In the genomic region with DNA sequence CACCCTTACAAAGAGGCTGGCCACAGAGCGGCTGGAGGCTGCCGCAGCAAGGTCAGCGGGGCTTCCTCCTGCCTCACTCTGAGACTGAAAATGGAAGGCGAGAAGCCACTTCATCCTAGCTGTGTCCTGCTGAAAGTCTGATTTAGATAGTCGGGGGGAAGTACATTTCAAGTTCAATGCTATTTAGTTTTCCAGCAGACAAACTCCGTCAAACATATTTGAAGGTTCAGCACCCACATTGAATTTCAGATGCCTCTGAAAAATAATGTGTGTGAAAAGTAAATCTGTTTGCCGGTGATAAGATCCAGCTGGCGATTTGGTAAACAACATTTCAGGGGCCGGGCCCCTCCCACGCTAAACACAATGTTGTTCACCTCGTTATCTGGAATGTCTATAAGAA, we compare ENCODE assay signal across 18 mouse cellular contexts. TPM values are rescaled to one million over a fixed set of nuclear protein-coding genes. Genes with fewer than 3 reads are reported as not detected.
DNase-seq lines count a peak whose midpoint lies in the region; ATAC-seq and TF ChIP-seq lines count a peak whose summit lies in the region.
"Had no signal": no experiment of that assay in that cellular context is flagged by ENCODE, and none has a peak within 500 bp of the region (broad histone marks: within the 10 kb centered on the region; RNA-seq: fewer than 3 reads in every experiment).

No protein-coding gene starts in this region.

- no peaks in the 10 kb centered on the region for H3K27me3 ChIP-seq in forebrain, embryonic 14.5 days (replicated peaks; ENCODE audit: control insufficient read depth, insufficient read depth, low read length)
- H3K27me3 ChIP-seq in forebrain, embryonic 10.5 days (ENCODE audit: poor library complexity, severe bottlenecking), result no peaks in the 10 kb centered on the region
- no peaks in the 10 kb centered on the region for H3K27me3 ChIP-seq in kidney, embryonic 14.5 days (ENCODE audit: control insufficient read depth, insufficient read depth, low read length)
- H3K27me3 ChIP-seq in midbrain, embryonic 16.5 days (ENCODE audit: control insufficient read depth, insufficient read depth, low read depth, low read length), result no peaks in the 10 kb centered on the region
- H3K27me3 ChIP-seq in midbrain, embryonic 10.5 days (ENCODE audit: low read depth, poor library complexity, severe bottlenecking), result no peaks in the 10 kb centered on the region
- no peaks in the 10 kb centered on the region for H3K27me3 ChIP-seq in lung, postnatal 0 days (replicated peaks; ENCODE audit: insufficient read depth, low read length)
- H3K27me3 ChIP-seq: liver, embryonic 13.5 days; stomach, embryonic 15.5 days had no signal

- peak; percentile 64 for TF ChIP-seq EP300 in lung, postnatal 0 days (IDR thresholded peaks at IDR 0.05)

- no peak overlapping the region for H3K9ac ChIP-seq in forebrain, embryonic 14.5 days (ENCODE audit: low read length)
- H3K9ac ChIP-seq in kidney, embryonic 14.5 days (ENCODE audit: low read depth, low read length), result no peak overlapping the region
- no peak overlapping the region for H3K9ac ChIP-seq in midbrain, embryonic 16.5 days (ENCODE audit: low read depth, low read length)
- H3K9ac ChIP-seq in lung, postnatal 0 days (replicated peaks; ENCODE audit: low read depth), result no peak overlapping the region
- H3K9ac ChIP-seq: liver, embryonic 13.5 days; stomach, embryonic 15.5 days had no signal

- no peaks in the 10 kb centered on the region for H3K36me3 ChIP-seq in forebrain, embryonic 14.5 days (ENCODE audit: control insufficient read depth, insufficient read depth, low read length)
- no peaks in the 10 kb centered on the region for H3K36me3 ChIP-seq in forebrain, embryonic 10.5 days (replicated peaks)
- H3K36me3 ChIP-seq in kidney, embryonic 14.5 days (ENCODE audit: control insufficient read depth, insufficient read depth, low read length), result no peaks in the 10 kb centered on the region
- no peaks in the 10 kb centered on the region for H3K36me3 ChIP-seq in midbrain, embryonic 16.5 days (ENCODE audit: control insufficient read depth, insufficient read depth, low read length)
- no peaks in the 10 kb centered on the region for H3K36me3 ChIP-seq in midbrain, embryonic 10.5 days
- no peaks in the 10 kb centered on the region for H3K36me3 ChIP-seq in lung, postnatal 0 days (ENCODE audit: insufficient read depth, low read length)
- H3K36me3 ChIP-seq: G1E; heart, embryonic 10.5 days; liver, embryonic 13.5 days; stomach, embryonic 15.5 days had no signal

- no peak for TF ChIP-seq CTCF in lung, postnatal 0 days (IDR thresholded peaks at IDR 0.05)

- DNase-seq in forebrain, embryonic 14.5 days (ENCODE audit: low spot score), result peak; percentile 10
- no peak for DNase-seq in forebrain, embryonic 10.5 days (ENCODE audit: extremely low spot score, low spot score)
- DNase-seq in kidney, adult 8-10 months, result no peak
- DNase-seq in midbrain, embryonic 10.5 days (ENCODE audit: low spot score), result no peak
- peak; percentile 56 for DNase-seq in lung, postnatal 0 days (ENCODE audit: low spot score)
- no peak for DNase-seq in adrenal gland, adult 2 months
- DNase-seq: B cell, adult 2 months; cerebellum, adult 9-10 months; layer of hippocampus, postnatal 36 days; liver, embryonic 13.5 days; right cerebral cortex, postnatal 4 days; thymus, postnatal 4 days had no signal

- no peaks in the 10 kb centered on the region for H3K9me3 ChIP-seq in forebrain, embryonic 14.5 days (replicated peaks; ENCODE audit: control insufficient read depth, low read length)
- no peaks in the 10 kb centered on the region for H3K9me3 ChIP-seq in forebrain, embryonic 10.5 days
- no peaks in the 10 kb centered on the region for H3K9me3 ChIP-seq in kidney, embryonic 14.5 days (ENCODE audit: control insufficient read depth, low read length)
- no peaks in the 10 kb centered on the region for H3K9me3 ChIP-seq in midbrain, embryonic 16.5 days (replicated peaks; ENCODE audit: control insufficient read depth, low read length, poor library complexity, severe bottlenecking)
- no peaks in the 10 kb centered on the region for H3K9me3 ChIP-seq in midbrain, embryonic 10.5 days (replicated peaks)
- no peaks in the 10 kb centered on the region for H3K9me3 ChIP-seq in lung, postnatal 0 days (ENCODE audit: low read length)
- H3K9me3 ChIP-seq: G1E; heart, embryonic 10.5 days; liver, embryonic 13.5 days; stomach, embryonic 15.5 days had no signal

- no peak for ATAC-seq in forebrain, embryonic 14.5 days
- no peak for ATAC-seq in kidney, embryonic 14.5 days (ENCODE audit: low FRiP score, low TSS enrichment)
- ATAC-seq in midbrain, embryonic 16.5 days, result no peak
- peak; percentile 47; the same call in 1 of the 2 replicates for ATAC-seq in lung, postnatal 0 days
- ATAC-seq: inflammation-experienced regulatory T-cells, adult 6 months had no signal

- H3K4me3 ChIP-seq in forebrain, embryonic 14.5 days (ENCODE audit: low read depth, low read length), result no peak overlapping the region
- no peak overlapping the region for H3K4me3 ChIP-seq in forebrain, embryonic 10.5 days
- H3K4me3 ChIP-seq in kidney, embryonic 14.5 days (ENCODE audit: low read length), result no peak overlapping the region
- H3K4me3 ChIP-seq in midbrain, embryonic 16.5 days (ENCODE audit: low read depth, low read length), result no peak overlapping the region
- H3K4me3 ChIP-seq in midbrain, embryonic 10.5 days, result no peak overlapping the region
- H3K4me3 ChIP-seq in lung, postnatal 0 days (ENCODE audit: low read depth, low read length), result no peak overlapping the region
- H3K4me3 ChIP-seq: heart, embryonic 10.5 days; liver, embryonic 13.5 days; stomach, embryonic 15.5 days had no signal

- 0 out of 2 replicates have a peak, but pooled peaks cover 6% of the 10 kb centered on the region for H3K4me1 ChIP-seq in forebrain, embryonic 14.5 days (ENCODE audit: control insufficient read depth, insufficient read depth, low read length)
- H3K4me1 ChIP-seq in forebrain, embryonic 10.5 days, result peaks cover 9% of the 10 kb centered on the region
- no peaks in the 10 kb centered on the region for H3K4me1 ChIP-seq in kidney, embryonic 14.5 days (ENCODE audit: control insufficient read depth, insufficient read depth, low read length)
- H3K4me1 ChIP-seq in midbrain, embryonic 16.5 days (ENCODE audit: control insufficient read depth, insufficient read depth, low read length), result no peaks in the 10 kb centered on the region
- peaks cover 7% of the 10 kb centered on the region; the same call in 1 of the 2 replicates for H3K4me1 ChIP-seq in midbrain, embryonic 10.5 days
- no peaks in the 10 kb centered on the region for H3K4me1 ChIP-seq in lung, postnatal 0 days (ENCODE audit: insufficient read depth, low read depth, low read length)
- H3K4me1 ChIP-seq: heart, embryonic 10.5 days; liver, embryonic 13.5 days; stomach, embryonic 15.5 days had no signal

- H3K4me2 ChIP-seq in forebrain, embryonic 14.5 days (ENCODE audit: low read length), result 0 out of 2 replicates have a peak overlapping the region, but pooled peaks have one; percentile 16
- peak overlapping the region; percentile 10; the same call in 1 of the 2 replicates for H3K4me2 ChIP-seq in kidney, embryonic 14.5 days (replicated peaks; ENCODE audit: low read depth, low read length)
- 0 out of 2 replicates have a peak overlapping the region, but pooled peaks have one; percentile 3 for H3K4me2 ChIP-seq in midbrain, embryonic 16.5 days (ENCODE audit: low read length)
- peak overlapping the region; percentile 32; the same call in 1 of the 2 replicates for H3K4me2 ChIP-seq in lung, postnatal 0 days (replicated peaks; ENCODE audit: low read depth, low read length)
- H3K4me2 ChIP-seq: liver, embryonic 13.5 days; stomach, embryonic 15.5 days had no signal

- 12% methylated on average over 11 of the region's 11 CpGs for WGBS in forebrain, embryonic 14.5 days
- 30% methylated on average over 11 of the region's 11 CpGs for WGBS in forebrain, embryonic 10.5 days
- 16% methylated on average over 11 of the region's 11 CpGs for WGBS in kidney, embryonic 14.5 days
- WGBS in midbrain, embryonic 16.5 days, result 24% methylated on average over 11 of the region's 11 CpGs
- WGBS in midbrain, embryonic 10.5 days, result 35% methylated on average over 11 of the region's 11 CpGs
- 7% methylated on average over 11 of the region's 11 CpGs for WGBS in lung, postnatal 0 days

- H3K27ac ChIP-seq in forebrain, embryonic 14.5 days (ENCODE audit: low read depth, low read length), result no peak overlapping the region
- no peak overlapping the region for H3K27ac ChIP-seq in forebrain, embryonic 10.5 days
- H3K27ac ChIP-seq in kidney, embryonic 14.5 days (ENCODE audit: low read depth, low read length), result 0 out of 2 replicates have a peak overlapping the region, but pooled peaks have one; percentile 42
- H3K27ac ChIP-seq in midbrain, embryonic 16.5 days (ENCODE audit: low read length), result no peak overlapping the region
- no peak overlapping the region for H3K27ac ChIP-seq in midbrain, embryonic 10.5 days (replicated peaks)
- no peak overlapping the region for H3K27ac ChIP-seq in lung, postnatal 0 days (ENCODE audit: low read length)
- H3K27ac ChIP-seq: heart, embryonic 10.5 days; liver, embryonic 13.5 days; stomach, embryonic 15.5 days had no signal

RNA-seq across cellular contexts. Expression of a gene that starts 22.8 kb away (rescaled TPM):
- 23.8 and 26.2 TPM in 2 replicates for polyA plus RNA-seq in forebrain, embryonic 14.5 days (2014; fragmentation: Nextera tagmentation; extraction: Ambion mirVana)
- 31.1 and 31.8 TPM in 2 replicates for polyA plus RNA-seq in forebrain, embryonic 10.5 days (2016; fragmentation: Nextera tagmentation; extraction: Ambion mirVana)
- polyA plus RNA-seq in kidney, embryonic 14.5 days (2014; fragmentation: Nextera tagmentation; extraction: Ambion mirVana), result 17.5 and 27.8 TPM in 2 replicates
- polyA plus RNA-seq in midbrain, embryonic 16.5 days (2015; fragmentation: Nextera tagmentation; extraction: Ambion mirVana), result 36.3 and 39.2 TPM in 2 replicates
- polyA plus RNA-seq in midbrain, embryonic 10.5 days (2016; fragmentation: Nextera tagmentation; extraction: Ambion mirVana), result 29.8 and 30.0 TPM in 2 replicates
- polyA plus RNA-seq in lung, postnatal 0 days (2015; fragmentation: Nextera tagmentation; extraction: Ambion mirVana), result 21.7 and 22.3 TPM in 2 replicates
- 10 to 100 TPM; 16.1 to 21.1 TPM for total RNA-seq in adrenal gland, adult 2 months (2021)
- polyA plus RNA-seq in adrenal gland, adult 2 months (2012; rRNA removed), result 7.9 and 8.5 TPM in 2 replicates

Comparison
In these comparisons a context has a peak if more than half of its experiments do, and no peak if none do; other contexts are left out.
1. DNase-seq: peak in forebrain, embryonic 14.5 days (single experiment) and lung, postnatal 0 days (single experiment); none in forebrain, embryonic 10.5 days (single experiment), kidney, adult 8-10 months (0 of 2), midbrain, embryonic 10.5 days (single experiment) and adrenal gland, adult 2 months (single experiment).
2. Peak in every context shown above with its lines, with median percentiles within 50 percentile points of each other: H3K4me2 ChIP-seq.